Mouse (Mus musculus) brain, embryonic 14.5 days (tissue): ENCODE data around the gene Col27a1.

Source experiments
- CTCF ChIP-seq: fragments of 200-500 bp; IDR thresholded peaks from 2 replicates; pipeline ENCODE4 v1.5.1; 2012; ENCODE audit warnings: inconsistent platforms, mild to moderate bottlenecking, moderate library complexity, borderline replicate concordance; ENCODE audit not compliant: insufficient read depth, insufficient read length; ENCODE audit errors: extremely low read depth
- POLR2A ChIP-seq: fragments of 200-500 bp; IDR thresholded peaks from 2 replicates; pipeline ENCODE4 v1.6.1; 2012; ENCODE audit warnings: mild to moderate bottlenecking, inconsistent platforms, borderline replicate concordance; ENCODE audit not compliant: poor library complexity, insufficient read depth, insufficient read length, severe bottlenecking; ENCODE audit errors: extremely low read depth

GRCm38 (mm10) chr4:63219059-63219458, 5.3 kb downstream of the Col27a1 start:
- no peak for TF ChIP-seq CTCF
- TF ChIP-seq POLR2A: no peak
